Mouse (Mus musculus): ENCODE measurements at regions not wholly inside any gene's neighbourhood (a gene's known extent, or its start where the extent isn't known, plus 50 kb on each side); places are given as distances from the start of the nearest gene placed in this dataset.
A peak's percentile ranks its signal among the peaks of the same experiment; 100 is the strongest.

DNA sequence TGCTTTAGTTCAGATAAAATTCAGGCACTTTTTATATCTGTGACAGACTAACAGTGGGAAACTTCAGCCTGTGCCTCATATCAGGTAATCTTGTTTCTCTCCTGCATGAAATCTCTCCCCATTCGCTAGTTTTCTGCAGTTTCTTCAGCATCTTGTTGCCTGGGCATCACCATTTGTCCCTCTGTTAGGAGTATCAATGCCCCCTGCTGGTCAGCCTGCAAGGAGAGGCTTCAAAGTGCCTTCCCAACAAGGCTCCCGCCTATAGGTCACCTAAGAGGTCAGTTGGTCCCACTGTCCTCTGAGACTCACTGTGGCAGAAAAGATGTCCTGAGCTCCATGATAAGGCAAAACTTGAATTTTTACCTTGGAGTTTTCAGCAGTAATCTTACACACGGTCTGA lies 209.8 kb upstream of the Usp25 start:
- TF ChIP-seq CTCF (conservative IDR thresholded peaks at IDR 0.05; ENCODE audit: insufficient read depth, insufficient read length, low read depth, low read length) (peak; percentile 65), POLR2A (IDR thresholded peaks at IDR 0.05; ENCODE audit: low read depth, low read length) (no peak)

Data from kidney, adult 2 months (tissue).